Mouse (Mus musculus): ENCODE data around the gene Dip2a.

DNA sequence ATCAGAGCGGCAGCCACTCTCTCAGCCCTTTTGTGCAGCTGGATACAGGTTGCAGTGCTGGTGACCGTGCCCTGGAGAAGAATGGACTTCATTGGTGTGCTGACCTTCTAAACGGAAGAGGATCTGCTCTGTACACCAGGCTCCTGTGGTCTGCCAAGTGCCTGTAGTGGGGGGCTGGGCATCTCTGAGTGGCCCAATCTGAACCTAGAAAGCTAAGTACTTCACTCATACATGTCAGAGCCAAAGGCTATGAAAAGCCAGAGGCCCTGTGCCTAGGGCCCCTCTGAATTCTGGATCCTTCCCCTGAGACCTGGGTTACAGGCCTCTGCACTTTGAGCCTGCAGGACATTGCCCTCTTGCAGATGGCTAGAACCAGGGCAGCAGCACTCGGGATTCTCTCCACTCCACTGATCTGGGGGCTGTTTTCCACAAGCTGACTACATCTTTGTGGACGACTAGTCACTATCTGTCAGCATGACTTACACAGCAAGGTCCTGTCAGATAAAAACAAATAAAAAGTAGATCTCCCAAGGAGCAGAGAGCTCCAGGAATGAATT, 66.5 kb downstream of the Dip2a start:
- TF ChIP-seq CTCF (IDR thresholded peaks at IDR 0.05; ENCODE audit: extremely low read depth, insufficient read length, insufficient replicate concordance, low read depth, low read length) = no peak
- TF ChIP-seq POLR2A (IDR thresholded peaks at IDR 0.05; ENCODE audit: low read depth, low read length) = no peak
